Mouse (Mus musculus) hindbrain, embryonic 12.5 days (tissue): ENCODE measurements around the gene Fam172a. TPM values are rescaled to one million over a fixed set of nuclear protein-coding genes. Genes with fewer than 3 reads are reported as not detected.

Experiments used
- ATAC-seq: fragments of 200-750 bp; cut with Nextera tagmentation; 2 replicates; pipeline ENCODE4 v1.8.0; 2017; ENCODE audit warnings: moderate TSS enrichment; ENCODE audit not compliant: low FRiP score
- H3K27ac ChIP-seq: fragments of 300-500 bp; sonication (generic); 2 replicates; pipeline ENCODE4 v1.5.1; 2016; ENCODE audit warnings: mild to moderate bottlenecking
- H3K27me3 ChIP-seq: fragments of 300-500 bp; sonication (generic); 2 replicates; pipeline ENCODE4 v1.6.1; 2016; ENCODE audit warnings: mild to moderate bottlenecking
- H3K36me3 ChIP-seq: fragments of 300-500 bp; sonication (generic); 2 replicates; pipeline ENCODE4 v1.6.1; 2016; ENCODE audit warnings: mild to moderate bottlenecking
- H3K4me1 ChIP-seq: fragments of 300-500 bp; sonication (generic); 2 replicates; pipeline ENCODE4 v1.6.1; 2016
- H3K4me2 ChIP-seq: fragments of 300-500 bp; sonication (generic); replicated peaks from 2 replicates; pipeline ENCODE4 v1.6.1; 2016; ENCODE audit warnings: mild to moderate bottlenecking
- H3K4me3 ChIP-seq: fragments of 300-500 bp; sonication (generic); 2 replicates; pipeline ENCODE4 v1.5.1; 2016; ENCODE audit warnings: mild to moderate bottlenecking
- H3K9ac ChIP-seq: fragments of 300-500 bp; sonication (generic); 2 replicates; pipeline ENCODE4 v1.6.1; 2016; ENCODE audit warnings: mild to moderate bottlenecking, moderate library complexity
- H3K9me3 ChIP-seq: fragments of 300-500 bp; sonication (generic); replicated peaks from 2 replicates; pipeline ENCODE4 v1.6.1; 2016; ENCODE audit warnings: mild to moderate bottlenecking
- WGBS: fragments of 180-500 bp; shearing (Covaris S2); methylation state at CpG from one replicate; pipeline ENCODE4 v1.1.7; 2016; 5-methylcytosine and 5-hydroxymethylcytosine counted together
- polyA plus RNA-seq: library from polyadenylated mRNA; unstranded; fragments of >200 nt; fragmentation: Nextera tagmentation; extraction: Ambion mirVana; gene quantifications from 2 replicates; pipeline ENCODE4 v1.2.1, GENCODE M21; 2016

The Fam172a gene
- polyA plus RNA-seq, 1 experiment from 2014 or later = 42.4 TPM

DNA sequence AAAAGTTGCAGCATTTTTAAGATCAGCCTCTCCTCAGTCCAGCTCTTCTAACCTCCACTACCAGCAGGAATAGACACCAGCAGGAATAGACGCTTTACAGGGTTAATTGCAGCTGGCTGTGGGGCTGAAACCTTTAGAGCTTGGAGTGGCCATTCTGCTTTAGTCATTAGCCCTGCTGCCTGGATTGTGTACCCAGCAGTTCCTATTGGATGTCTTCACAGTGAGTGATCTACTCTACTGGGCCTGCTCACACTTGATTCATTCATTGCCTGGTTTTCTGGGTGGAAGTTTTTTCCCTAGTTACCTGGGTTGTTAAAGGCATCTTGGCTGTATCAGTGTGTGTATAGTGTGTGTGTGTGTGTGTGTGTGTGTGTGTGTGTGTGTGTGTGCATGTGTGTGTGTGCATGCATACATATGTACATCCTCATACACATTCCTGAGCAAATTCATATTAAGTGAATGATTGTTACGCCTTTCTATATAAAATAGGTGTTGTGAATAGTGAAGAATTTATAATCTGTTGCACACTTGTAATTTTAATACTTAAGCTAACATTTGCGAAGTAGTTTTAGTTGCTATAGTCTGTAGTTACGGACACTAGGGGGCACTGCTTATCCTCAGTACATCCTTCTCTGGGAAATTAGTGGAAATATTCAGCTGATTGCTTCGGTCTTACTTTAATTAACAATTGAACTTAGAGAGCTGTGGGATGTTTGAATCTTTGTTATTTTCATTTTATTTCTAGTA lies 280.4 kb downstream of the Fam172a start:
- no peaks in the 10 kb centered on the region for H3K27me3 ChIP-seq
- no peak overlapping the region for H3K4me2 ChIP-seq
- WGBS = 24% methylated on average over 5 of the region's 5 CpGs
- ATAC-seq = peak; percentile 74
- H3K9me3 ChIP-seq = no peaks in the 10 kb centered on the region
- no peaks in the 10 kb centered on the region for H3K36me3 ChIP-seq
- H3K4me1 ChIP-seq = no peaks in the 10 kb centered on the region; the same call in 1 of the 2 replicates
- H3K9ac ChIP-seq = no peak overlapping the region
- no peak overlapping the region for H3K4me3 ChIP-seq
- no peak overlapping the region for H3K27ac ChIP-seq

DNA sequence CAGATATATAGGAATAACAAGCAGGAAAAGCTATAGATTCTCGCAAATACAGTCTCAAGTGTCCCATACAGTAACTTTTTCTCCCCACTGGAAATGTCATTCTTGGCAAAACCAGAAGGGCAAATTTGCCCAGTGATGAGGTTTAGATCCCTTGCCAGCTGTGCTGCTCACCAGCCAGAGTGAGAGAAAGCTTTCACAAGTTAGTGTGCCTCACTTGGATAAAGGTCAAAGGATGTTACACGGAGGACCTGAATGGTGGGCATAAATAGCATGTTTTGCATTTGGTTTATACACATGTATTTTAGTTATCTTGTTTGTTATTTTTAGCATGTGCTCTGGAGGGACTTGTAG lies 281.0 kb downstream of the Fam172a start:
- H3K27ac ChIP-seq = no peak overlapping the region
- H3K27me3 ChIP-seq = no peaks in the 10 kb centered on the region
- H3K9ac ChIP-seq = no peak overlapping the region
- ATAC-seq = 0 out of 2 replicates have a peak, but pooled peaks have one; percentile 37
- WGBS = 66% methylated on average over 2 of the region's 2 CpGs
- H3K4me3 ChIP-seq = no peak overlapping the region
- no peaks in the 10 kb centered on the region; the same call in 1 of the 2 replicates for H3K4me1 ChIP-seq
- no peak overlapping the region for H3K4me2 ChIP-seq
- H3K36me3 ChIP-seq = no peaks in the 10 kb centered on the region
- H3K9me3 ChIP-seq = no peaks in the 10 kb centered on the region

DNA sequence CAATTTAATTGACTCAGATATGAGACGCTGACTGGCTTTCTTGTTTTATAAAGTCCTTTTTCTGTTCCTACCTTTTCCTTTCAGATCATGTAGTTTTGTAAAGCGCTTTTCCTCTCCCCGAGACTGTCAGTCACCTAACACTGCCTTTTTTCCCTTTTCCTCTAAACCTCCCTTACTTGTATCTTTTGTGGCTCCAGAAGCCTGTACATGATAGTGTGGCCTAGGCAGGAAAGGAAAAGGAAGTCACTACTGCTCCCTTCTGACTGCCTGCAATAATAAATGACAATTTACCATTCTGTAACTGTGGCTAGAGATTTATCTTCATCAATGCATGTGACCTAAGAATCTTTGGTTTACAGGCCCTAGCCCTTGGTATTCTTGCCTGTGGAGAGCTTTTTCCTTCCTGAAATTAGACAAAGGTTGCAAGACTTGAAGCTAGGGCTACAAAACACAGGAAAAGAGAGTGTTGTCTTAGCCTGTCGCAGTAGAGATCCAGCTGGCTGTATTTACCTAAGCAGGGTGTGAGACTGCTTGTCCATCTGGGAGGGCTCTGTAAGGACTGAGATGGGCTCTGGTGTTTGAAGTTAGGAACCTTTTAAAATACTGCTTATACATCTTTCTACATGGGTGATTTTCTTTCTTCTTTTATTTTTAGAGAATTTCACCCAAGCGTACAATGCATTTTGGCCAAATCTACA lies 289.5 kb downstream of the Fam172a start:
- WGBS = 82% methylated on average over 5 of the region's 5 CpGs
- no peak overlapping the region for H3K4me3 ChIP-seq
- no peak for ATAC-seq
- no peaks in the 10 kb centered on the region for H3K27me3 ChIP-seq
- H3K4me2 ChIP-seq = no peak overlapping the region
- no peak overlapping the region for H3K27ac ChIP-seq
- H3K9ac ChIP-seq = no peak overlapping the region
- H3K36me3 ChIP-seq = no peaks in the 10 kb centered on the region
- no peaks in the 10 kb centered on the region for H3K9me3 ChIP-seq
- peaks cover 4% of the 10 kb centered on the region; the same call in 1 of the 2 replicates for H3K4me1 ChIP-seq

DNA sequence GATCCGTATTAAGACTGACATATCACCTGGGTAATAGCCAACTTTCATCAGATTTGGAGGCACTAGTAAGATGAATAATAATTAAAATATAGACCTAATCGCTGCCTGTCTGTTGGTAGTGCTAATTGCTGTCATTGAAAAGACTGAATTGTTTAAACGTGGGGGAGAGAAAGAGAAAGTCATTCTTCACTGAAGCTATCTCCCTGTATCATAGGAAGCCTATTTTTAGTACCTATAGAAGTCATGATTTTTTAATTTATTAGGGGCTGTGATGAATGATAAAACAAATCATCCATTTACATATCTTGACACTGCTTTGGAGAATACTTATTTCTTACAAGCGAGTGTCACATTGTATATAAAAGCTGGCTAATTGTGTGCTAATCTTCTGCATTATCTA lies 302.8 kb downstream of the Fam172a start:
- H3K4me1 ChIP-seq = peaks cover 5% of the 10 kb centered on the region
- no peak overlapping the region for H3K9ac ChIP-seq
- no peak overlapping the region for H3K4me2 ChIP-seq
- no peaks in the 10 kb centered on the region for H3K9me3 ChIP-seq
- no peaks in the 10 kb centered on the region for H3K27me3 ChIP-seq
- H3K27ac ChIP-seq = no peak overlapping the region
- 56% methylated on average over 4 of the region's 4 CpGs for WGBS
- no peaks in the 10 kb centered on the region for H3K36me3 ChIP-seq
- ATAC-seq = no peak
- no peak overlapping the region for H3K4me3 ChIP-seq

DNA sequence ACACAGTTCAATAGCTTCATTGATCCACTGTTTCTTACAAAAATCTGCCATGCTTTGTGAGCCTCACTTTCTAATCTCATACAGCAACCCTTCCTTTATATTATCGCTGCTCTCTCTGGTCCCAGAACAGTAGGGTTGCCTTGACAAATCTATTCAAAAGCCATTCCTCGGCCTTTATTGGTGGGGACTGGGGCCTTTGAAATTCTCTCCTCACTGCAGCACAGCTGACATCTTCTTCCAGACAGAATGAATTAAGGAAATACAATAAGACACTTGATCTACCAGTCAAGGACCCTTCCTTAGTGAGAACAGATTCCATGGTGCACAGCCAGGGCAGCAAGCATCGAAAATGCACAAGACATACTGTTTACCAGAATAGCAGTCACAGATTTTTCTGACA lies 303.5 kb downstream of the Fam172a start:
- peak; percentile 92 for ATAC-seq
- WGBS = 15% methylated on average over 3 of the region's 3 CpGs
- peak overlapping the region; percentile 64 for H3K27ac ChIP-seq
- no peaks in the 10 kb centered on the region for H3K36me3 ChIP-seq
- no peaks in the 10 kb centered on the region for H3K27me3 ChIP-seq
- no peak overlapping the region for H3K4me3 ChIP-seq
- H3K9me3 ChIP-seq = no peaks in the 10 kb centered on the region
- no peak overlapping the region for H3K9ac ChIP-seq
- no peak overlapping the region for H3K4me2 ChIP-seq
- peaks cover 5% of the 10 kb centered on the region for H3K4me1 ChIP-seq

DNA sequence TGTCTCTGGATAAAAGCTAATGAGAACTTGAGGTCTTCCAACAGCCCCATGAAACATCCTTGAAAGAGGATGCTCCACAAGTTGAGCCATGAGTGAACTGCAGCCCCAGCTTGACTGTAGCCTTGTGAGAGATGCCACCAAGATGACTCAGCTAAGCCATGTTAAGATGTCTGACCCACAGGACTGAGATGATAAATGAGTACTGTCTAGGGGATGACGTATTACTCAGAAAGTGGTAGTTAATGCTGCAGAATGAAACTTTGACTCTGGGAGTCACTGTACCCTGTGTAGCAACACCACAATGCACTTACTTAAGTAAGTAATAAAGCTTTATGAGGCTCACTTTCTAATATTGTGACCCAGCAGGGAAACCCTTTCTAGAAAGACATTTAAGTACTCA lies 308.3 kb downstream of the Fam172a start:
- no peak overlapping the region for H3K9ac ChIP-seq
- no peak overlapping the region for H3K4me2 ChIP-seq
- no peak overlapping the region for H3K27ac ChIP-seq
- H3K36me3 ChIP-seq = no peaks in the 10 kb centered on the region
- no peaks in the 10 kb centered on the region for H3K27me3 ChIP-seq
- no peaks in the 10 kb centered on the region for H3K9me3 ChIP-seq
- no peak overlapping the region for H3K4me3 ChIP-seq
- H3K4me1 ChIP-seq = peaks cover 4% of the 10 kb centered on the region
- WGBS = 92% methylated on average over 1 of the region's 1 CpGs
- no peak for ATAC-seq

DNA sequence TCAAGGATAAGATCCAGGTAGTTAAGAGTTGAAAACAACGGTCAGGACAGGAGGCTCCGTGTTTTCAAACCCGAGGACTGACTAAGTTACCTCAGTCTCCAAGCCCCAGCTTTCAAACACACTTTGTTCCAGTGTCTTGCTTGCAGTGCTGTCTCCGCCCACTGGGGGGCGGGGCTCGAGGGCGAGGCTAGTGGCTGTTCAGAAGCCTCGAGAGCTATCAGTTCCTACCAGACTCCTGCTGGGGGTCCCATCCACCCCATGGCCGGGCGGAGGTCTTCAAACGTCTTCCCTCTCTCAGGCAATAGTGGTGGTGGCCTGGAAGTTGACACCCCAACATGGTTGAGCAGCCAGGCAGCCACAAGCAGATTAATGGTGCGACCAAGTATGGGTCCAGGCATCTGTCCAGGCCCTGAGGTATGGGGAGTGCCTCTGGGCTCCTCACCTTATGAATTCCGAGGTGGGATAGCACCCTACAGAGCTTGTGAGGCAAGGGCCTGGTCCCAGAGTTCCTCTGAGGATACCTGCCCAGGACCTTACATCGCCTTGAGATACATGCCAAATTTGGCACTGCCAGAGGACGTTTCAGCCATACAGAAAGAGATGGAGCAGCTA lies 323.0 kb downstream of the Fam172a start, which contains the start of gene Pou5f2:
TSS of gene Pou5f2 (plus strand) at position 220 of the 612 bp plus-strand sequence.
- Histone ChIP-seq H3K9me3 (no peaks in the 10 kb centered on the region), H3K4me3 (no peak within 1 kb of the TSS), H3K27me3 (no peaks in the 10 kb centered on the region), H3K27ac (no peak within 1 kb of the TSS), H3K4me2 (no peak within 1 kb of the TSS), H3K4me1 (no peaks in the 10 kb centered on the region), H3K9ac (no peak within 1 kb of the TSS), H3K36me3 (no peaks in the 10 kb centered on the region)
- ATAC-seq = no peak
- WGBS = 55% methylated on average over 15 of the region's 15 CpGs

DNA sequence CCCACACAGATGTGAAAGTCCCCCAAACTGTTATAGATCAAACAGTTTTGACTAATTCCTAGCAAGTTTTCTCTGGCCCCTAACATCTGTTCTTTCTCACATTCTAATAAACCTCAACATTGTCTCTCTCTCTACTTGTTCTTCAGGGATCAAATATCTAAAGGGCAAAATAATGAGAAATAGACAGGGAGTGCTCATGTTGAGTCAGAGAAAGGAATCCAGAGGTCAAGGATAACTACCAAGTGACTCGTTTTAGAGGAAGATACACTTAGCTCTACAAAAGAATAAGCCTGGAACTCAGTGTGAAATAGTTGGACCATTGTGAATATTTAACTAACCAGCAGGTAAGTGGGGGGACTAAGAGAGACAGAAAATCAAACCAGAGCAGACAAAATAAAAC lies 331.0 kb downstream of the Fam172a start:
- Histone ChIP-seq H3K27ac (no peak overlapping the region), H3K27me3 (no peaks in the 10 kb centered on the region), H3K4me2 (no peak overlapping the region), H3K9ac (no peak overlapping the region), H3K4me1 (no peaks in the 10 kb centered on the region), H3K4me3 (no peak overlapping the region), H3K9me3 (no peaks in the 10 kb centered on the region), H3K36me3 (no peaks in the 10 kb centered on the region)
- ATAC-seq = no peak
- 51% methylated on average over 1 of the region's 1 CpGs for WGBS

DNA sequence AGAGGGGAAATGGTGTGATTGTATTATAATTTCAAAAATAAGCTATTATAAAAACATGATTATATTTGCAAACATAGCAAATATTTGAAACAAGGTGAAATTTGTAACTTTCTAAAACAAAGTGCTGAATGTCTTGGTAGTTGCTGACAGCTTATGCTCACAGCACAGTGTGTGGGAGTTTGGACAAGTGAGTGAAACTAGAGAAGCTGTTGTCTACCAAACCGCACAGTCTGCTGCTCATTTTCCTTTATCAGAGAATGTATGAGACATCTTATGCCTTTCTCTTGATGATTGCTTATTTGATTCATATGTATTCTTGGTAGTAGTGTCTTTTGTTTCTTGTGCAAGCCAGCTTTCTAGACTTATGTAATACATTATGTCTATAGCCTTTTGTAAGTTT lies 335.4 kb downstream of the Fam172a start:
- WGBS = 60% methylated on average over 1 of the region's 1 CpGs
- Histone ChIP-seq H3K36me3 (no peaks in the 10 kb centered on the region), H3K9me3 (no peaks in the 10 kb centered on the region), H3K27ac (no peak overlapping the region), H3K9ac (no peak overlapping the region), H3K4me3 (no peak overlapping the region), H3K27me3 (no peaks in the 10 kb centered on the region), H3K4me1 (no peaks in the 10 kb centered on the region), H3K4me2 (no peak overlapping the region)
- ATAC-seq = no peak

DNA sequence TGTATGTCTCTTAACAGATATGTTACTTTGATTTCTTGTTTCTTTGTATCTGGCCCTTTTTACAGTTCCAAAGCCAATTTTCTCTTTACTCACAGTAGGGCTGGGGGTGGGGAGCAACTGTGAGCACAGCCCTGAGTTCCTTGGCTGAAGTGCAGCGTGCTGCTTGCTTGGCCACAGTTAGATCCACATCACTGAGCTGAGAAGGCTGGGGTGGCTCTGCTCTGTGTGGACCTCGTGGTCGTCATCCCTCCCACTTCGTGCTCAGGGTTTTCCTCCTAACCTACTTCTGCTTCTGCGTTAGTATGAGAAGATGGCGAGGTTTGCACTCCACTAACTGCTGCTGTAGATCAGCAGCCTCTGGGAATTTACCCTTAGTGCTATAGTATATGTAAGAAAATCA lies 341.4 kb downstream of the Fam172a start:
- no peak overlapping the region for H3K4me3 ChIP-seq
- H3K27me3 ChIP-seq = no peaks in the 10 kb centered on the region
- 74% methylated on average over 6 of the region's 6 CpGs for WGBS
- H3K27ac ChIP-seq = no peak overlapping the region
- ATAC-seq = no peak
- no peaks in the 10 kb centered on the region for H3K36me3 ChIP-seq
- no peak overlapping the region for H3K9ac ChIP-seq
- H3K4me1 ChIP-seq = no peaks in the 10 kb centered on the region
- no peaks in the 10 kb centered on the region for H3K9me3 ChIP-seq
- H3K4me2 ChIP-seq = no peak overlapping the region

DNA sequence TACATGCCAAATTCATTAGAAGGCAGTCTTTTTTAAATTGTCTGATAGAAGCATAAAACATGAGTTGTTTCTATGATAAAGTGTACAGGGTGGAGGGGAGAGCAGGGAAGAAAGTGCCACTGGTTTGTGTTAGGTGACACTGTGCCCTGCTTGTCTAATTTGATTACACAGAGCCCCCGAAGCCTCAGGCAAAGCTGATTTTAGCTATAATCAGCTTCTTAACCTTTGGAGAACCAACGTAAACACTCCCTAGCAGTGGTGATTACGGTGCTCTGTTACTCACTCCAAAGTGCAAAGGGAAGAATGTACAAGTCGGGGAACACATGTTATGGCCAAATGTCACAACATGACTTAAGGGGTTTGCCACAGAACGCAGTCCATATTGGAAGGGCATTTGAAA lies 343.3 kb downstream of the Fam172a start:
- no peak for ATAC-seq
- whole genome bisulfite sequencing = 57% methylated on average over 5 of the region's 5 CpGs
- Histone ChIP-seq H3K4me3 (no peak overlapping the region), H3K4me2 (no peak overlapping the region), H3K9me3 (no peaks in the 10 kb centered on the region), H3K36me3 (no peaks in the 10 kb centered on the region), H3K9ac (no peak overlapping the region), H3K27ac (no peak overlapping the region), H3K27me3 (no peaks in the 10 kb centered on the region), H3K4me1 (no peaks in the 10 kb centered on the region)

DNA sequence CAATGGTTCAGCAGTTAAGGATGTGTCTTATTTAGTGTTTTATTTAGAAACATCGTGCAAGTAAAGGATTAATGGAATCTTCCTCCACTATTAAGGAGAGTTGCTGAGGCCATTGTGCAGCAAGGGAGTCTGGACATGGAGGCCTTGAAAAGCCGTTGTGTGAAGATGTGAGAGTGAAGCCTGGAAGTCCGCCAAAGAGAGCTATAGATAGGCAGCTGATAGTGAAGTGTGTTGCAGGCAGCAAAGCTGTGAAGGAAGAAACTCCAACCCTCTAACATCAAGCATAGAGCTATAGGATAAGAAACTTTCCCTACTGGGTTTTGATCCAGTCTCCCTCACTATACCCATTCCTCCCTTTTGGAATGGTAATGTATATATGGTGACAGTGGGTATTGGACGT lies 385.9 kb downstream of the Fam172a start:
- H3K27ac ChIP-seq = no peak overlapping the region
- ATAC-seq = no peak
- 84% methylated on average over 4 of the region's 4 CpGs for WGBS
- H3K4me3 ChIP-seq = no peak overlapping the region
- no peaks in the 10 kb centered on the region for H3K9me3 ChIP-seq
- H3K9ac ChIP-seq = no peak overlapping the region
- H3K4me1 ChIP-seq = no peaks in the 10 kb centered on the region
- H3K27me3 ChIP-seq = no peaks in the 10 kb centered on the region
- H3K4me2 ChIP-seq = no peak overlapping the region
- H3K36me3 ChIP-seq = no peaks in the 10 kb centered on the region
